Mouse (Mus musculus) small intestine, adult 2 months (tissue): ENCODE results near the gene Borcs5.

Experiments
- CTCF ChIP-seq: fragments of 200-500 bp; IDR thresholded peaks from 2 replicates; pipeline ENCODE4 v1.5.1; 2012; ENCODE audit warnings: low read depth, mild to moderate bottlenecking, control low read depth, inconsistent platforms, low read length, moderate library complexity, mixed read lengths; ENCODE audit not compliant: insufficient replicate concordance, insufficient read length; ENCODE audit errors: extremely low read depth
- POLR2A ChIP-seq: fragments of 200-500 bp; IDR thresholded peaks from 2 replicates; pipeline ENCODE4 v1.6.1; 2012; ENCODE audit warnings: low read depth, mild to moderate bottlenecking, control low read depth, inconsistent platforms, low read length, moderate library complexity

DNA sequence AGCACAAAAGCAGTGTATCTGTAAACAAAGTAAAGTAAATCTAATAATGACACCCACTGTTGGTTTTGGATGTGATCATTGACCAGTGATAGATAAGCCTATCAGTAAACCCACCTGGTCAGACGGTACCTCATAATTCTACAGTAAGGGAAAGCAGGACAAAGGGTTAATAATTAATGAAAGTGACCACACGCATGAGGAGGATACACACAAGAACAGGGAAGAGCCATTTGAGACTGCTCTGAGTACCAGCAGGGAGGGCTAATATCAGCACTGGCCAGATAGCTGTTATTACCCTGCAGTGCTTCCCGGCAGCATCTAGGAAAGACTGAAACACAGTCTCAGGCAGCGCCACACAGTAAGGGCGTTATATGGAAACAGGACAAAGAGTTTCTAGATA is 25.3 kb downstream of the Borcs5 start:
- TF ChIP-seq CTCF (no peak), POLR2A (no peak)
